Comparison of ENCODE assay signal across 22 mouse cellular contexts in genomic region chr5:143511577-143511976, GRCm38 (mm10). TPM values are rescaled to one million over a fixed set of nuclear protein-coding genes. Genes with fewer than 3 reads are reported as not detected.
DNase-seq lines count a peak whose midpoint lies in the region; ATAC-seq and TF ChIP-seq lines count a peak whose summit lies in the region.
"Had no signal": no experiment of that assay in that cellular context is flagged by ENCODE, and none has a peak within 500 bp of the region (broad histone marks: within the 10 kb centered on the region; RNA-seq: fewer than 3 reads in every experiment).

No protein-coding gene starts in this region.

- peaks cover 8% of the 10 kb centered on the region for H3K79me2 ChIP-seq in heart, adult 2 months (replicated peaks; ENCODE audit: control insufficient read depth, insufficient read depth, low read length)

- no peak for TF ChIP-seq EP300 in heart, adult 2 months (IDR thresholded peaks at IDR 0.05; ENCODE audit: insufficient read depth, low read depth, low read length)

- H3K4me2 ChIP-seq in liver, embryonic 12.5 days, result no peak overlapping the region
- H3K4me2 ChIP-seq in liver, embryonic 11.5 days, result no peak overlapping the region
- H3K4me2 ChIP-seq in embryonic facial prominence, embryonic 15.5 days (replicated peaks), result no peak overlapping the region
- H3K4me2 ChIP-seq in stomach, embryonic 15.5 days, result no peak overlapping the region
- H3K4me2 ChIP-seq: embryonic facial prominence, embryonic 13.5 days; lung, embryonic 15.5 days had no signal

- intact Hi-C loops in heart, adult 2 months (cut with DNase I), result no loop called here
- intact Hi-C loops in heart, postnatal 36 days (cut with DNase I), result no loop called here

- no peaks in the 10 kb centered on the region for H3K9me3 ChIP-seq in liver, embryonic 12.5 days (replicated peaks)
- H3K9me3 ChIP-seq in liver, embryonic 11.5 days (ENCODE audit: control insufficient read depth, low read length), result no peaks in the 10 kb centered on the region
- H3K9me3 ChIP-seq in embryonic facial prominence, embryonic 15.5 days (replicated peaks), result no peaks in the 10 kb centered on the region
- H3K9me3 ChIP-seq in stomach, embryonic 15.5 days, result no peaks in the 10 kb centered on the region
- H3K9me3 ChIP-seq: embryonic facial prominence, embryonic 13.5 days; hindbrain, embryonic 10.5 days; lung, embryonic 15.5 days; megakaryocyte, embryonic 14.5 days had no signal

- no peak for ATAC-seq in liver, embryonic 12.5 days
- ATAC-seq in liver, embryonic 11.5 days (replicated peaks; ENCODE audit: low FRiP score), result no peak
- no peak for ATAC-seq in embryonic facial prominence, embryonic 15.5 days (ENCODE audit: insufficient number of reproducible peaks, low FRiP score, low TSS enrichment, low read depth)
- no peak for ATAC-seq in stomach, embryonic 15.5 days (ENCODE audit: insufficient read depth, low FRiP score, low read depth)
- ATAC-seq: forebrain, embryonic 14.5 days; hindbrain, postnatal 0 days had no signal

- WGBS in heart, adult 2 months, result 32% methylated on average over 4 of the region's 4 CpGs
- 63% methylated on average over 4 of the region's 4 CpGs for WGBS in liver, embryonic 12.5 days (ENCODE audit: insufficient replicate concordance)
- WGBS in liver, embryonic 11.5 days, result 80% methylated on average over 4 of the region's 4 CpGs
- 68% methylated on average over 4 of the region's 4 CpGs for WGBS in embryonic facial prominence, embryonic 15.5 days
- WGBS in stomach, embryonic 15.5 days, result 59% methylated on average over 4 of the region's 4 CpGs

- TF ChIP-seq CTCF in heart, adult 2 months (IDR thresholded peaks at IDR 0.05), result no peak

- H3K4me3 ChIP-seq in heart, adult 2 months, result no peak overlapping the region
- H3K4me3 ChIP-seq in liver, embryonic 12.5 days, result no peak overlapping the region
- H3K4me3 ChIP-seq in liver, embryonic 11.5 days (ENCODE audit: low read depth, low read length), result no peak overlapping the region
- no peak overlapping the region for H3K4me3 ChIP-seq in embryonic facial prominence, embryonic 15.5 days (replicated peaks)
- no peak overlapping the region for H3K4me3 ChIP-seq in stomach, embryonic 15.5 days (replicated peaks)
- H3K4me3 ChIP-seq: embryonic facial prominence, embryonic 13.5 days; hindbrain, embryonic 10.5 days; lung, embryonic 15.5 days had no signal

- H3K27ac ChIP-seq in heart, adult 2 months, result peak overlapping the region; percentile 51
- H3K27ac ChIP-seq in liver, embryonic 12.5 days, result peak overlapping the region; percentile 64
- no peak overlapping the region; the same call in 1 of the 2 replicates for H3K27ac ChIP-seq in liver, embryonic 11.5 days (ENCODE audit: low read depth, low read length)
- H3K27ac ChIP-seq in embryonic facial prominence, embryonic 15.5 days (replicated peaks), result peak overlapping the region; percentile 24; the same call in 1 of the 2 replicates
- H3K27ac ChIP-seq in stomach, embryonic 15.5 days, result peak overlapping the region; percentile 67; the same call in 1 of the 2 replicates
- H3K27ac ChIP-seq: embryonic facial prominence, embryonic 13.5 days; hindbrain, embryonic 10.5 days; hindbrain, postnatal 0 days; kidney, postnatal 0 days; lung, embryonic 15.5 days had no signal

- H3K9ac ChIP-seq in heart, adult 2 months (ENCODE audit: low read depth, low read length), result no peak overlapping the region
- peak overlapping the region; percentile 31; the same call in 1 of the 2 replicates for H3K9ac ChIP-seq in liver, embryonic 12.5 days
- no peak overlapping the region for H3K9ac ChIP-seq in liver, embryonic 11.5 days (ENCODE audit: low read depth, low read length)
- H3K9ac ChIP-seq in embryonic facial prominence, embryonic 15.5 days, result no peak overlapping the region
- no peak overlapping the region for H3K9ac ChIP-seq in stomach, embryonic 15.5 days
- H3K9ac ChIP-seq: embryonic facial prominence, embryonic 13.5 days; lung, embryonic 15.5 days had no signal

- no peak for TF ChIP-seq POLR2A in heart, adult 2 months (IDR thresholded peaks at IDR 0.05; ENCODE audit: insufficient read depth, low read depth, low read length)

- DNase-seq in heart, adult 2 months, result no peak
- DNase-seq in heart, postnatal 36 days, result no peak
- no peak for DNase-seq in liver, embryonic 11.5 days (ENCODE audit: low spot score)
- DNase-seq in adrenal gland, postnatal 4 days (ENCODE audit: low spot score in 2 of 2), result no peak
- DNase-seq: adrenal gland, adult 2 months; cerebellum, adult 18-20 months; cerebellum, postnatal 14 days; kidney, adult 11 months; layer of hippocampus, adult 9-11 months; midbrain, embryonic 14.5 days; thymus, postnatal 25 days had no signal

- H3K27me3 ChIP-seq in heart, adult 2 months (ENCODE audit: control insufficient read depth, insufficient read depth, low read length), result no peaks in the 10 kb centered on the region
- H3K27me3 ChIP-seq in liver, embryonic 12.5 days (replicated peaks), result no peaks in the 10 kb centered on the region
- H3K27me3 ChIP-seq in liver, embryonic 11.5 days (replicated peaks; ENCODE audit: control insufficient read depth, insufficient read depth, low read length), result no peaks in the 10 kb centered on the region
- no peaks in the 10 kb centered on the region for H3K27me3 ChIP-seq in embryonic facial prominence, embryonic 15.5 days
- no peaks in the 10 kb centered on the region for H3K27me3 ChIP-seq in stomach, embryonic 15.5 days (replicated peaks)
- H3K27me3 ChIP-seq: embryonic facial prominence, embryonic 13.5 days; lung, embryonic 15.5 days; megakaryocyte, embryonic 14.5 days; Patski had no signal

- H3K4me1 ChIP-seq in heart, adult 2 months (ENCODE audit: control insufficient read depth, insufficient read depth, low read length), result peaks cover 48% of the 10 kb centered on the region
- H3K4me1 ChIP-seq in liver, embryonic 12.5 days, result peaks cover 79% of the 10 kb centered on the region
- peaks cover 60% of the 10 kb centered on the region for H3K4me1 ChIP-seq in liver, embryonic 11.5 days (replicated peaks; ENCODE audit: control insufficient read depth, insufficient read depth, low read length)
- H3K4me1 ChIP-seq in embryonic facial prominence, embryonic 15.5 days, result peaks cover 52% of the 10 kb centered on the region
- peaks cover 35% of the 10 kb centered on the region for H3K4me1 ChIP-seq in stomach, embryonic 15.5 days

- H3K36me3 ChIP-seq in heart, adult 2 months (ENCODE audit: control insufficient read depth, insufficient read depth, low read length), result peaks cover 40% of the 10 kb centered on the region
- peaks cover 95% of the 10 kb centered on the region for H3K36me3 ChIP-seq in liver, embryonic 12.5 days
- peaks cover 39% of the 10 kb centered on the region for H3K36me3 ChIP-seq in liver, embryonic 11.5 days (ENCODE audit: control insufficient read depth, insufficient read depth, low read length)
- peaks cover 67% of the 10 kb centered on the region for H3K36me3 ChIP-seq in embryonic facial prominence, embryonic 15.5 days
- peaks cover 52% of the 10 kb centered on the region for H3K36me3 ChIP-seq in stomach, embryonic 15.5 days

RNA-seq across cellular contexts. Expression of gene Rac1, which starts 16.3 kb away (rescaled TPM):
- total RNA-seq in heart, adult 2 months (2021), result 100 to 1,000 TPM; 219 to 231 TPM
- polyA plus RNA-seq in heart, adult 2 months (2012; rRNA removed), result 204 and 351 TPM in 2 replicates
- 100 to 1,000 TPM; 239 to 240 TPM for total RNA-seq in heart, postnatal 36 days (2021)
- polyA plus RNA-seq in liver, embryonic 12.5 days (2016; fragmentation: Nextera tagmentation; extraction: Ambion mirVana), result 254 and 256 TPM in 2 replicates
- polyA plus RNA-seq in liver, embryonic 11.5 days (2014; fragmentation: Nextera tagmentation; extraction: Ambion mirVana), result 352 and 370 TPM in 2 replicates
- polyA plus RNA-seq in embryonic facial prominence, embryonic 15.5 days (2015; fragmentation: Nextera tagmentation; extraction: Ambion mirVana), result 488 and 536 TPM in 2 replicates
- polyA plus RNA-seq in stomach, embryonic 15.5 days (2015; fragmentation: Nextera tagmentation; extraction: Ambion mirVana), result 425 and 464 TPM in 2 replicates
- total RNA-seq in adrenal gland, postnatal 4 days (2021), result 100 to 1,000 TPM; 390 TPM

RNA-seq across cellular contexts. Expression of gene Daglb, which starts 47.2 kb away (rescaled TPM):
- total RNA-seq in heart, adult 2 months (2021), result 1 to 10 TPM; 7.6 to 8.2 TPM
- 9.7 and 12.2 TPM in 2 replicates for polyA plus RNA-seq in heart, adult 2 months (2012; rRNA removed)
- total RNA-seq in heart, postnatal 36 days (2021), result 1 to 10 TPM; 8.2 to 9.0 TPM
- polyA plus RNA-seq in liver, embryonic 12.5 days (2016; fragmentation: Nextera tagmentation; extraction: Ambion mirVana), result 11.8 and 12.6 TPM in 2 replicates
- polyA plus RNA-seq in liver, embryonic 11.5 days (2014; fragmentation: Nextera tagmentation; extraction: Ambion mirVana), result 13.7 and 14.9 TPM in 2 replicates
- 11.9 and 13.3 TPM in 2 replicates for polyA plus RNA-seq in embryonic facial prominence, embryonic 15.5 days (2015; fragmentation: Nextera tagmentation; extraction: Ambion mirVana)
- polyA plus RNA-seq in stomach, embryonic 15.5 days (2015; fragmentation: Nextera tagmentation; extraction: Ambion mirVana), result 10.4 and 11.3 TPM in 2 replicates
- total RNA-seq in adrenal gland, postnatal 4 days (2021), result 10 to 100 TPM; 13.4 to 13.5 TPM
